Mouse (Mus musculus) B cell, adult 67 days (primary cell): ENCODE measurements around the gene Rad18. TPM values are rescaled to one million over a fixed set of nuclear protein-coding genes. Genes with fewer than 3 reads are reported as not detected.

Source experiments
- total RNA-seq, 2 experiments: library from RNA; stranded (reverse); gene quantifications; 4 replicates each; pipeline ENCODE4 v1.2.4; 2023

The Rad18 gene
- total RNA-seq = 10 to 100 TPM; 15.8 to 15.9 TPM

DNA sequence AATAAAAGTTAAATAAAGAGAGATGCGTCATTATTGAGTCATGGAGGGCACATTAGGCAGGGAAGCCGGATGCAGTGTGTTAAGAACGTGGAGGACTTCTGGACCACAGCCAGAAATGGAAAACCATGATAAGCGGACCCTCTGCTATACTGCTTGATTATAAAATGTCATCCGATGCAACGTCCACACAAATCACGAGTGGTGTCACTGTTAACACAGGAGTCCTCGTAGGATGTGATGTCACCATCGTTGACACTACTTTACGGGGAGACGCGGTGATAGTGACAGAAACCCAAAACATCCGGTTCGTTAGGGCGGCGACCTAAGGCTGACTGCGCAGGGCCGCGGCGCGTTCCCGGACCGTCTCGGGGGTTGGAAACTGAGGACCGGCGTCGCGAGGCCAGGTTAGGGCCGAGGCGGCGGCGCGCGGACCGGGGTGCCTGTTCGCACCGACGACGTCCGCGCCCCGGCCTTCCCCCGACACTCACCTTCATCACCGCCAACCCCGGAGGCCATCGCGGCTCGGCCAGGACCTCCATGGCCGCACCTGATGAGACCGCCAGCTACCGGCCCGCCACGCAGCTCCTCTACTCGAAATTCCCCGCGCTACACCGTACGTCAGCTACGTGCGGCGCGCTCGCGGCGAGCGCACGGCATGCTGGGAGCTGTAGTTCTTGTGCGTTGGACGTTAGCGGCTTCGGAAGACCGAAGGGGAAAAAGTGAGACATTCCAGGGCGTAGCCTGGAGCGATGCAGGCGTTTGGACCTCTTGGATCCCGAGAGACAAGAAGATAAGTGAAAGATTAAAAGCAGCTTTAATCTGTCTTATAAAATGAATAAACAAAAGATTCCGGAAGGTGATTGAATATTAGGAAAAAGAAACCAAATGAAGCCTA is at the start of gene Rad18:
Gene Rad18, minus strand, starts transcription at position 631 of the 895 bp plus-strand sequence.

Other genes with a start within 250 kb of the Rad18 start
- gene Cav3, start 237.2 kb downstream of the Rad18 start, total RNA-seq = not detected
- not detected for gene Oxtr, start 206.7 kb downstream of the Rad18 start, total RNA-seq